Mouse (Mus musculus): ENCODE measurements around the gene Rhof. TPM values are rescaled to one million over a fixed set of nuclear protein-coding genes. Genes with fewer than 3 reads are reported as not detected.
A peak's percentile ranks its signal among the peaks of the same experiment; 100 is the strongest.

The Rhof gene
- polyA plus RNA-seq, 1 experiment from 2014 or later, result 7.1 TPM

DNA sequence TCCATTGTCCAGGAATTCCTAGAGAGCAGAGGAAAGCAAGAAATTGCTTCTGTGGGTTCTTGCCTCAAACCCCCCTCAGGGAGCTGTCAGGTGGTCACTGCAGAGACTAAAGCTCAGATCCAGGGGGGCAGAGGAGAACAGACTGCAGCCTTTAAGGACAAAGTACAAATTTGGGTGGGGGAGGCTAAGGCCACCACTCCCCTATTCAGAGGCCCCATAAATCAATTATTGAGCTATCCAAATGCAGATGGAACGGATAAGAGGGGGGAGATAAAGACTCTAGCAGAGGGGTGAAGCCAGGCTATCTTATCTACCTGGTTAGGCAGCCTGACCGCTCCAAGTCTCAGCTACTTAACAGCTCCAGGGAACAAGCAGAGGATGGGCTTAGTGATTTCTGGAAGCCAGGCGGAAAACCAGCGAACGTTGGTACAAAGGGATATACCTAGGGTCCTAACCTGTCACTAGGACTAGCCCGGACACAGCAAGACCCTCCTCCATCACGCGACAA lies 2.4 kb upstream of the Rhof start:
- ATAC-seq (ENCODE audit: low FRiP score, low TSS enrichment), result no peak

DNA sequence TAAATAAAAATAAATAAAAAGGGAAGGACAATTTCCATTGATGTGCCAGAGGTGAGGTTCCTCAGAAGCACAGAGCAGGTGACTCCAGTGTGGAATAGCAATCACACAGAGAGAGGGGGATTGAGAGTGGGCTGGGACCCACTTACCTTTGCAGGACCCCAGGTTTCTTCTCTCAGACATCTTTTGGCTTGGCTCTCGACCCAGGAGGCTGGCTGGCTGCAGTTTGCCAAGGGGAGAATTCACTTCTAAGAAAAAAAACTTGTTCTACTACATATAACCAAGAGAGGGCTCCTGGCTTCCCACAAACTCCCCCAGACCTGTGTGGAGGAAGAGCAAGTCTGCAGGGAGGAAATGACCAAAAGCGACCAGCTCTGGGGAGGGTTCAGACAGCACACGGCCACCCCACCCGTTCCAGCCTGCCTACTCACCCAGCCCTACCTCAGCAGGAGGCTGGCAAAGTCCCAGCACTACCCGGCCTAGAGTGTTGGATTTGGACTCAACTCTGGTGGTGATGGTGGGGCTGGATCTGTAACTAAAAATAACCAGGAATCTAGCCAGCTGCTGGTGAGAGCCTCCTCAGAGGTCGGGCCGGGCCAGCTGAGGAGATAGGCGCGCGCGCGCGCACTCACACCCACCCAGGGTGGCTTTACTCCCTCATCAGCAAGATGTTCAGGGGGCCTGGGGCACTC lies 1.8 kb upstream of the Rhof start:
- peaks cover 63% of the 10 kb centered on the region for H3K4me1 ChIP-seq (ENCODE audit: control insufficient read depth, insufficient read depth, low read length)
- ATAC-seq (ENCODE audit: low FRiP score, low TSS enrichment) (no peak), DNase-seq (peak; percentile 33)
- 21% methylated on average over 13 of the region's 13 CpGs for WGBS
- H3K27me3 ChIP-seq (ENCODE audit: control insufficient read depth, insufficient read depth, low read length), result no peaks in the 10 kb centered on the region
- no peaks in the 10 kb centered on the region for H3K9me3 ChIP-seq (ENCODE audit: control insufficient read depth, low read length)
- H3K4me3 ChIP-seq (replicated peaks; ENCODE audit: low read depth, low read length), result peak overlapping the region; percentile 91
- peaks cover 76% of the 10 kb centered on the region for H3K36me3 ChIP-seq (ENCODE audit: control insufficient read depth, insufficient read depth, low read length)
- H3K9ac ChIP-seq (replicated peaks; ENCODE audit: low read length), result peak overlapping the region; percentile 100
- H3K4me2 ChIP-seq (ENCODE audit: low read length), result peak overlapping the region; percentile 100
- H3K27ac ChIP-seq (replicated peaks; ENCODE audit: low read depth, low read length), result peak overlapping the region; percentile 100

More for the DNA sequence above, 2.4 kb upstream of the Rhof start:
- 18% methylated on average over 8 of the region's 8 CpGs for WGBS
- peak overlapping the region; percentile 100 for H3K9ac ChIP-seq (replicated peaks; ENCODE audit: low read length)
- H3K36me3 ChIP-seq (ENCODE audit: control insufficient read depth, insufficient read depth, low read length), result peaks cover 70% of the 10 kb centered on the region
- peak overlapping the region; percentile 91 for H3K4me3 ChIP-seq (replicated peaks; ENCODE audit: low read depth, low read length)
- H3K4me2 ChIP-seq (ENCODE audit: low read length), result peak overlapping the region; percentile 100
- no peaks in the 10 kb centered on the region for H3K9me3 ChIP-seq (ENCODE audit: control insufficient read depth, low read length)
- peaks cover 63% of the 10 kb centered on the region for H3K4me1 ChIP-seq (ENCODE audit: control insufficient read depth, insufficient read depth, low read length)
- peak overlapping the region; percentile 100 for H3K27ac ChIP-seq (replicated peaks; ENCODE audit: low read depth, low read length)
- H3K27me3 ChIP-seq (ENCODE audit: control insufficient read depth, insufficient read depth, low read length), result no peaks in the 10 kb centered on the region
- DNase-seq, result peak; percentile 25

DNA sequence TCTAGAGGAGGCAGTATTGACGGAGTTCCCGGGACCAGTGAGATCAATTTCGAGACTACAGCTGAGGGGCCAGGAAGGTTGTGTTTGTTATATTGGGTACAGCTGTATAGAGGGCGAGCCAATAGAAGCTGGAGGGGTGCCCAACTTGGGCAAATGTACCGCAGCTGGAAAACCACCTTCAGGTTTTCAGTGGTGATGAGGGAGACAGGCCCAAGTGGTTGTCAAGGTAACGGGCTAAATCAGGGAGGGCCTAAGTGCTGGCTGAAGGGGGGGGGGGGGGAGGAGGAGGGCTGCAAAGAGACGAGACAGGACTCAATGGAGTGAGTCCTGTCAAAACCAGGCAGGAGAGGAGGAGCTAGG lies 1.3 kb upstream of the Rhof start:
- peaks cover 82% of the 10 kb centered on the region for H3K36me3 ChIP-seq (ENCODE audit: control insufficient read depth, insufficient read depth, low read length)
- H3K9ac ChIP-seq (replicated peaks; ENCODE audit: low read length), result peak overlapping the region; percentile 100; the same call in 1 of the 2 replicates
- 12% methylated on average over 7 of the region's 7 CpGs for WGBS
- H3K4me1 ChIP-seq (ENCODE audit: control insufficient read depth, insufficient read depth, low read length), result peaks cover 63% of the 10 kb centered on the region
- ATAC-seq (ENCODE audit: low FRiP score, low TSS enrichment) (no peak), DNase-seq (peak; percentile 62)
- peak overlapping the region; percentile 100 for H3K4me2 ChIP-seq (ENCODE audit: low read length)
- H3K9me3 ChIP-seq (ENCODE audit: control insufficient read depth, low read length), result no peaks in the 10 kb centered on the region
- H3K27ac ChIP-seq (replicated peaks; ENCODE audit: low read depth, low read length), result peak overlapping the region; percentile 100
- no peaks in the 10 kb centered on the region for H3K27me3 ChIP-seq (ENCODE audit: control insufficient read depth, insufficient read depth, low read length)
- peak overlapping the region; percentile 22 for H3K4me3 ChIP-seq (replicated peaks; ENCODE audit: low read depth, low read length)

DNA sequence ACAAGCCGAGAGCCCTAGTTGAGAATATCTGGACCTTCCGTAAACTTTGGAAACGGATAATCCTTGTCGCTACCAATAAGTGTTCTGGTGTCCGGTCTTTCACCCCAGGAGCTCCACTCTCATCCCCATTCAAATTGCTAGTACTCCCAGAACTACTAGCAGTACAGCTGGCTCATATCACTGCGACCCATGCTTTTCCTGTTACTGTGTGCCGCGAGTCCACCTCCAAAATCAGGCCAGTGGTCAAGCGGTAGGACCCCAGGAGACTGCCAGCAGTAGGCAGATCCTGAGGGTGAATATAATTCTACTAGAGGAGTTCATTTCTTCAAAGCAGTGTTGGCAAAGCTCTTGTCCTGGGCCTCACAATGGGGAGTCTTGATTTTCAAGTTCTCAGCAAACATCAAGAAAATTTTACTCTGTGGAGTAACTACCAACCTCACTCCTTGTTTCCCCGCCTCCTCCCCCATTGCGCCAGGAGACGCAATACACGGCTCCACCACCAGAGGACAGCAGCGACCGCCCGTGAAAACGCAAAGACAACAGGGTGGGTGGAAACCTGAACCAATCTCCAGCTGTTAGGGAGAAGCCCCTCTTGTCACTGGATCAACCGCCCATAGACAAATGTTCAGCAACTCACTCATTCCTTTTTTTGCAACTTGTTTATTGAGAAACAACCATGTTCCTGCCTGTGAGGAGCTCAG lies 741 bp upstream of the Rhof start:
- Histone ChIP-seq H3K4me3 (replicated peaks; ENCODE audit: low read depth, low read length) (peak overlapping the region; percentile 22), H3K27ac (replicated peaks; ENCODE audit: low read depth, low read length) (peak overlapping the region; percentile 100), H3K4me1 (ENCODE audit: control insufficient read depth, insufficient read depth, low read length) (peaks cover 63% of the 10 kb centered on the region), H3K9me3 (ENCODE audit: control insufficient read depth, low read length) (no peaks in the 10 kb centered on the region), H3K27me3 (ENCODE audit: control insufficient read depth, insufficient read depth, low read length) (no peaks in the 10 kb centered on the region), H3K9ac (replicated peaks; ENCODE audit: low read length) (peak overlapping the region; percentile 100; the same call in 1 of the 2 replicates), H3K4me2 (ENCODE audit: low read length) (peak overlapping the region; percentile 100), H3K36me3 (ENCODE audit: control insufficient read depth, insufficient read depth, low read length) (peaks cover 85% of the 10 kb centered on the region)
- ATAC-seq (ENCODE audit: low FRiP score, low TSS enrichment) (no peak), DNase-seq (peak; percentile 88)
- WGBS, result 19% methylated on average over 18 of the region's 18 CpGs

DNA sequence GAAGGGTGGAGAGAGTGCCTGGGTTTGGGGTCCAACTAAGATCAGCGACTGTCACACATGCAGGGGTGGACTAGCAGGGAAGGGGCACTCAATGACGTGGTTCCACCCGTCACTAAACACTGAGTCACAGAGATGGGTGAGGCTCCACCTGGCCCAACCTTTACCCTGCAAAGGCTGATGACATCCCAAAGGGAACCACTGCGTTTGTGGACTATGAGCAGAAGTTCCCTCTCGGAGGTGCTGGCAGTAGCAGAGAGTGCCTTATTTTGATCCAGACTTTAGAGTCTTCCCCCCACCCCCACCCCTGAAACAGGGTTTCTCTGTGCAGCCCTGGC lies 1.7 kb downstream of the Rhof start:
- Histone ChIP-seq H3K4me1 (ENCODE audit: control insufficient read depth, insufficient read depth, low read length) (peaks cover 41% of the 10 kb centered on the region), H3K36me3 (ENCODE audit: control insufficient read depth, insufficient read depth, low read length) (peaks cover 82% of the 10 kb centered on the region)
- DNase-seq, result no peak

DNA sequence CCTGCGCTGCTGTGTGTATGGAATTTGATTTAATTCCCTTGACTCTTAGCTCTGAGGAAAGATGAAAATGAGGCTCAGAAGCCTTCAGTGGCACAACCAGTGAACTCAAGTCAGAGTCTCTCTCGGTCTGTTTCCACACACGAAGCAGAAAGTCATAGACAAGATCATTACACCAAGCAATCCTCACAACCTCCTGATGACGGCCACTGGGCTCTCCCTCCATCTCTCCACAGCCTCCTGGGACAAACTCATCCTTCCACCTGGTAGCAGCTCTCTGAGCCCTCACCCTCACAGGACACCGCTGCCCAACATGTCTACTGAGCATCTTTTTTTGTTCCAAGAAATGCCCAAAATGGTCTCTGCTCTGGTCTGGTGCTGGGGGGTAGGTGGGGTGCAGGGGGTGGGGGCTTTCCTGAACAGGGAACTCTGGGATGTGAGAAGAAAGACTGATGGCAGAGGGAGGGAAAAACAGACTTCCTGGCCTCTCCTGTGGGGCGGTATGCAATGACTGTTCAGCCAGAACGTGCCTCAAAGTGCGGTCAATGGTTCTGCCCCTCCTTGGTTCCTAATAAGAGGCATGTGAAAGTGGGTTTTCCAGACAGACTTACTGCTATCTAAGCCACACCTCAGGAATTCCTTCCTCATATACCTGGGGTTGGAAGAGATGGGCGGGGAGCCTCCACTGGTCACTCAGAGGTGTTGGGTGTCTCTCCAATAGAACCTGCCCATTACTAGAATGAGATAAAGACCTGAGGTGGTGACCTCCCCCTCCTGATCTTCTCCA lies 2.3 kb downstream of the Rhof start:
- whole genome bisulfite sequencing, result 91% methylated on average over 9 of the region's 9 CpGs
- no peaks in the 10 kb centered on the region for H3K9me3 ChIP-seq (ENCODE audit: control insufficient read depth, low read length)
- no peak overlapping the region for H3K4me3 ChIP-seq (replicated peaks; ENCODE audit: low read depth, low read length)
- no peak for ATAC-seq (ENCODE audit: low FRiP score, low TSS enrichment)
- no peak overlapping the region for H3K9ac ChIP-seq (replicated peaks; ENCODE audit: low read length)
- no peak overlapping the region for H3K4me2 ChIP-seq (ENCODE audit: low read length)
- DNase-seq, result no peak
- H3K27ac ChIP-seq (replicated peaks; ENCODE audit: low read depth, low read length), result no peak overlapping the region
- H3K4me1 ChIP-seq (ENCODE audit: control insufficient read depth, insufficient read depth, low read length), result peaks cover 36% of the 10 kb centered on the region
- no peaks in the 10 kb centered on the region for H3K27me3 ChIP-seq (ENCODE audit: control insufficient read depth, insufficient read depth, low read length)
- peaks cover 82% of the 10 kb centered on the region for H3K36me3 ChIP-seq (ENCODE audit: control insufficient read depth, insufficient read depth, low read length)

More for the DNA sequence above, 1.7 kb downstream of the Rhof start:
- 90% methylated on average over 5 of the region's 5 CpGs for WGBS
- H3K9me3 ChIP-seq (ENCODE audit: control insufficient read depth, low read length), result no peaks in the 10 kb centered on the region
- H3K4me2 ChIP-seq (ENCODE audit: low read length), result no peak overlapping the region
- ATAC-seq (ENCODE audit: low FRiP score, low TSS enrichment), result no peak
- H3K27me3 ChIP-seq (ENCODE audit: control insufficient read depth, insufficient read depth, low read length), result no peaks in the 10 kb centered on the region
- H3K9ac ChIP-seq (replicated peaks; ENCODE audit: low read length), result no peak overlapping the region
- no peak overlapping the region for H3K4me3 ChIP-seq (replicated peaks; ENCODE audit: low read depth, low read length)
- H3K27ac ChIP-seq (replicated peaks; ENCODE audit: low read depth, low read length), result no peak overlapping the region

DNA sequence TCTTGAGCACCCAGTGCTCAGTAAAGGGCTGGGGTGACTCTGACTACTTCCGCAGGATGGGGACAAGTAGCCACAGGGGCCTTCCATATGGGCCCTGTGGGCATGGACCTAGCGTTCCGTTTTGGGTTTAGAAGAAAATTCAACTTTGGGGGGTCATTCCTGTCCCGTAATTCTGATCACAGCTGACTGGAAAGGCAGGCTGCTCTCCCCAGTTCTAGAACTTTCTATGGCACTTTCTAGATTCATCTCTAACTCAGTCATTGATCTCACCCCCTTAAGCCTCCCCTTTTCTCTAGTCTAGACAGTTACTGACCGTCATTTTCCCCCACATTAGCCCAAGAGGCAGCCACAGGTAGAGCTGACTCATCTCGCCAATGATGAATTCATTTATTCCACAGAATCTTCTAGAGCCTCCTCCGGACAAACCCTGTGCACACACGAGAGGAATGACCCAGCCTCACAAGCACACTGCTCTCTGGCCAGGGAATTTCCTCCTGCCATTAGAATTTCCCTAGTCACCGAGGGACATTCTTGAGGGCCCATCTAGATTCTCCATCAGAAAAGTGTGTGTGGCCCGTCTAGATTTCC lies 3.2 kb downstream of the Rhof start:
- Histone ChIP-seq H3K36me3 (ENCODE audit: control insufficient read depth, insufficient read depth, low read length) (peaks cover 74% of the 10 kb centered on the region), H3K4me2 (ENCODE audit: low read length) (no peak overlapping the region), H3K9me3 (ENCODE audit: control insufficient read depth, low read length) (no peaks in the 10 kb centered on the region), H3K4me3 (replicated peaks; ENCODE audit: low read depth, low read length) (no peak overlapping the region), H3K9ac (replicated peaks; ENCODE audit: low read length) (no peak overlapping the region), H3K27me3 (ENCODE audit: control insufficient read depth, insufficient read depth, low read length) (no peaks in the 10 kb centered on the region), H3K27ac (replicated peaks; ENCODE audit: low read depth, low read length) (no peak overlapping the region), H3K4me1 (ENCODE audit: control insufficient read depth, insufficient read depth, low read length) (peaks cover 26% of the 10 kb centered on the region)
- no peak for DNase-seq
- 88% methylated on average over 10 of the region's 10 CpGs for WGBS
- no peak for ATAC-seq (ENCODE audit: low FRiP score, low TSS enrichment)

DNA sequence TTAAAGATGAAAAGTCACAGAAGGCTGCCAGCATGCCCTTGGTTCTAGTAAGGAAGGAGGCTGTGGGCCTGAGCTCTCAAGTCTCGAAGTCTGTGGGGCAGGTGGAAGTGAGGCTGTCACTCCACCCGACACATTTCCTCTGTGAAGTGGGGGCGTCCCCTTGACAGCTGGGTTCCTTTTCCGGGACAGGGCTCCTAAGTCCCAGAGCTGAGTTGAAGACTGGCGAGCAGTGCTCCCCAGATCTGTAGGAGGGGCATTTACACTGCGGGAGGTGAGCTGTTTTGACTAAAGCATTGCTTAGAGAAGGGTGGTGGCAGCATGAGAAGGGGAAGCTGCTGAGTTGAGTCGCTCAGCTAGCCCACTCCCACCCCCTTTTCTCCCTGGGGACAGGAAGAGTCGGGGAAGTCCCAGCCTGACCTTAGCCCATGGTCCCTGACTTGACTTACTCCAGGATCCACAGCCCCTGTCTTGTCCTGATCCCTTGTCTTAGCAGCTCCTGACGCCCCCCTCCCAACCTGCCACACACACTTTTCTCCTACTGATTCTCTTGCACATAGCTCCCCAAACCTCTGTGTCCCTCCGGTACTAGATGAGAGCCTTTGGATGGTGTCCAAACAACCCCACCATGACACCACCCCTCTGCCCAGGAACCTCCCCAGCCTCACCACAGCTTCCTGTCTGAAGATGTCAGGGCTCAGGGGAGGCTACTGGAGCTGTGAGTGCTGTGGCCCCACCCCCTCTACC lies 3.9 kb downstream of the Rhof start:
- 63% methylated on average over 10 of the region's 10 CpGs for WGBS
- no peak overlapping the region for H3K27ac ChIP-seq (replicated peaks; ENCODE audit: low read depth, low read length)

More for the DNA sequence above, 3.9 kb downstream of the Rhof start:
- Histone ChIP-seq H3K9ac (replicated peaks; ENCODE audit: low read length) (no peak overlapping the region), H3K27me3 (ENCODE audit: control insufficient read depth, insufficient read depth, low read length) (no peaks in the 10 kb centered on the region), H3K4me1 (ENCODE audit: control insufficient read depth, insufficient read depth, low read length) (peaks cover 19% of the 10 kb centered on the region), H3K4me3 (replicated peaks; ENCODE audit: low read depth, low read length) (no peak overlapping the region), H3K9me3 (ENCODE audit: control insufficient read depth, low read length) (no peaks in the 10 kb centered on the region), H3K4me2 (ENCODE audit: low read length) (no peak overlapping the region), H3K36me3 (ENCODE audit: control insufficient read depth, insufficient read depth, low read length) (peaks cover 70% of the 10 kb centered on the region)
- ATAC-seq (ENCODE audit: low FRiP score, low TSS enrichment), result no peak
- no peak for DNase-seq

All from midbrain, embryonic 14.5 days (tissue).